Mouse (Mus musculus) C2C12 (cell line): ENCODE data around the gene Mymk. TPM values are rescaled to one million over a fixed set of nuclear protein-coding genes. Genes with fewer than 3 reads are reported as not detected.

ENCODE experiments used
- H3K27me3 ChIP-seq: one replicate; pipeline ENCODE4 v1.6.1; 2011; ENCODE audit not compliant: control insufficient read depth, insufficient read depth, insufficient read length
- H3K36me3 ChIP-seq: one replicate; pipeline ENCODE4 v1.6.1; 2011; ENCODE audit not compliant: control insufficient read depth, insufficient read depth
- H3K4me3 ChIP-seq: one replicate; pipeline ENCODE4 v1.5.1; 2011; ENCODE audit warnings: mild to moderate bottlenecking, control low read depth; ENCODE audit not compliant: poor library complexity, insufficient read depth, severe bottlenecking
- H3K79me2 ChIP-seq: one replicate; pipeline ENCODE4 v1.6.1; 2011; ENCODE audit not compliant: control insufficient read depth, insufficient read depth
- H3K79me3 ChIP-seq: one replicate; pipeline ENCODE4 v1.6.1; 2011; ENCODE audit warnings: low read depth, control low read depth
- H3ac ChIP-seq: one replicate; pipeline ENCODE3; 2011; ENCODE audit warnings: low read depth; ENCODE audit not compliant: control insufficient read depth, insufficient read length
- CEBPB ChIP-seq: IDR thresholded peaks from one replicate; pipeline ENCODE4 v1.6.1; 2011; ENCODE audit warnings: low read depth, mild to moderate bottlenecking, control low read depth, moderate library complexity
- CTCF ChIP-seq: IDR thresholded peaks from one replicate; pipeline ENCODE4 v1.5.1; 2011; ENCODE audit not compliant: control insufficient read depth, insufficient read depth, insufficient read length
- FOSL1 ChIP-seq: IDR thresholded peaks from one replicate; pipeline ENCODE4 v1.8.0; 2011; ENCODE audit warnings: mild to moderate bottlenecking, low read length; ENCODE audit not compliant: poor library complexity, insufficient read depth, severe bottlenecking
- MAX ChIP-seq: IDR thresholded peaks from one replicate; pipeline ENCODE4 v1.6.1; 2011; ENCODE audit warnings: mild to moderate bottlenecking, control low read depth
- MYOD1 ChIP-seq: IDR thresholded peaks from one replicate; pipeline ENCODE4 v1.6.1; 2011; ENCODE audit warnings: low read depth; ENCODE audit not compliant: control insufficient read depth, insufficient read length
- MYOG ChIP-seq: IDR thresholded peaks from one replicate; pipeline ENCODE4 v1.6.1; 2011; ENCODE audit not compliant: control insufficient read depth, insufficient read length; ENCODE audit errors: extremely low read depth
- USF1 ChIP-seq: IDR thresholded peaks from one replicate; pipeline ENCODE4 v1.6.1; 2011; ENCODE audit warnings: low read depth, mild to moderate bottlenecking, control low read depth, moderate library complexity
- polyA plus RNA-seq: library from polyadenylated mRNA; unstranded; fragments of >200 nt; fragmentation: generic; extraction: Trizol; gene quantifications from one replicate; pipeline ENCODE4 v1.2.1, GENCODE M21; 2012; ENCODE audit warnings: missing spikeins

Mymk gene
- polyA plus RNA-seq, 1 experiment, result 3.8 TPM

DNA sequence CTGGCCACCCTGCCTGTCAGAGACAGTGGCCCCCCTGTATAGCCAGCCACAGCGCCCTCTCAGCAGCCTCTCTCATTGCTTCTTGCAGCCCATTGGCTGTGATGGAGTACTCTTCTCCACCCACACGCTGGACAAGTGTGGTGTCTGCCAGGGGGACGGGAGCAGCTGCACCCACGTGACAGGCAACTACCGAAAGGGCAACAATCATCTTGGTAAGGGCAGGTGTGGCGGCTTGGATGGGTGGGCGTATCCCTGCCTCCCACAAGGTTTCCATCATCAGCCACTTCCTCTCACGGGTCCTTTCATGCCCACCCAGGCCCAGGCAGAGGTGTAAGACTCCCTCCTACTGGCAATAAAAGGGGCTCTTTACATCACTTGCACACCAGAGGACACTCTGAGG lies 13.0 kb upstream of the Mymk start:
- peaks cover 25% of the 10 kb centered on the region for H3K27me3 ChIP-seq
- H3K79me3 ChIP-seq, result no peaks in the 10 kb centered on the region
- no peak for TF ChIP-seq FOSL1
- TF ChIP-seq MAX, result no peak
- TF ChIP-seq USF1, result no peak
- no peaks in the 10 kb centered on the region for H3K79me2 ChIP-seq
- no peaks in the 10 kb centered on the region for H3K36me3 ChIP-seq
- H3ac ChIP-seq, result no peak overlapping the region
- no peak overlapping the region for H3K4me3 ChIP-seq

DNA sequence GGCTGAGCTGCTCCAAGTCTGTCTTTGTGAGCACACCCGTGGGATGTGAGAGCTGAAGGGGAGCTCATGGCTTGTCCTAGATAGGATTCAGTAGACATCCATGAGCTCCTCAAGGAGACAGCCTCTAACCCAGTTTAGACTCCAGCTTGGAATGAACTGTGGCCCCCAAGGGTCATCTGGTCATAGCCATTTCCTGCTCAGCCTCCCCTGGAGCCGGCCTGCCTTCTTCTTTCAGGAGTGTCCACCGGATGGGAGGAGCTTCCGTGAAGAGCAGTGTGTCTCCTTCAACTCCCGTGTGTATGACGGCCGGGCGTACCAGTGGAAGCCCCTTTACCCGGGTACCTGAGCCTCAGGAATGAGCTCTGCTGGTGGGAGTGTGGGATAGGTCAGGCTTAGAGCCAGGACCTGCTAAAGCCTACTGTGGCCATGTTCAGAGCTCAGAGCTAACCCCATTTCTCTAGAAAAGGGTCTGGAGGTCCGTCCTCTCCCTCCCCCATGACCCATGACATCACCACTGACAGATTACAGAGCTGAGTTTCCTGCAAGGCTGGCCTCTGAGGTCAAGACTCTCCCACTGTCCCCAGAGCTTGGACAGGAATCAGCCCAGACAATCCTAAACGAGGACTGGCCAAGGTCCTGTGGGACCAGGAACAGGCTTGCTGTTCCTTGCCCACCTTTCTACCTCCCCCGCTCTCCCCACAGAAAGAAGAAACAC lies 11.9 kb upstream of the Mymk start:
- H3K79me3 ChIP-seq, result no peaks in the 10 kb centered on the region
- no peaks in the 10 kb centered on the region for H3K79me2 ChIP-seq
- no peaks in the 10 kb centered on the region for H3K36me3 ChIP-seq
- TF ChIP-seq FOSL1, result no peak
- no peak for TF ChIP-seq CTCF
- TF ChIP-seq MYOD1, result no peak
- no peak for TF ChIP-seq MAX
- peaks cover 34% of the 10 kb centered on the region for H3K27me3 ChIP-seq
- no peak overlapping the region for H3K4me3 ChIP-seq
- no peak overlapping the region for H3ac ChIP-seq

DNA sequence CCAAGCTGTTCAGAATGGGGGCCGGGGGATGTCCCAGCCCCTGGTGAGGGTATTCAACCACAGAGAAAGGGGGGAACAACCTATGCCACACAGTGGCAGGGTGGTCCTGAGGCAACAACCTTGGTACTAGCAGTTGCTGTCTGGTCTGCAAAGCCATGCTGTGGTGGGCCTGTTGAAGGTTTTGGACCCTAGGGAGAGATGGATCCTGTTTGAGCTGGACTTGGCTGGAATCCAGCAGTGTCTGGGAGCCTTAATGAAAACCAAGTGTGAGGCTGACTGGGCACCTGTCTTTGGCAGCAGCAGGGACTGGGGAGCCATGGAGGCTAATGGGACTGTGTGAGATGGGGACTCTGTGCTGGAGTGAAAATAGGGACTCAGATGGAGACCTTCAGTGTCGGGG lies 7.7 kb upstream of the Mymk start:
- no peak for TF ChIP-seq CEBPB
- H3ac ChIP-seq, result no peak overlapping the region
- H3K79me3 ChIP-seq, result no peaks in the 10 kb centered on the region
- no peaks in the 10 kb centered on the region for H3K36me3 ChIP-seq
- peaks cover 35% of the 10 kb centered on the region for H3K27me3 ChIP-seq
- no peak overlapping the region for H3K4me3 ChIP-seq
- H3K79me2 ChIP-seq, result no peaks in the 10 kb centered on the region

DNA sequence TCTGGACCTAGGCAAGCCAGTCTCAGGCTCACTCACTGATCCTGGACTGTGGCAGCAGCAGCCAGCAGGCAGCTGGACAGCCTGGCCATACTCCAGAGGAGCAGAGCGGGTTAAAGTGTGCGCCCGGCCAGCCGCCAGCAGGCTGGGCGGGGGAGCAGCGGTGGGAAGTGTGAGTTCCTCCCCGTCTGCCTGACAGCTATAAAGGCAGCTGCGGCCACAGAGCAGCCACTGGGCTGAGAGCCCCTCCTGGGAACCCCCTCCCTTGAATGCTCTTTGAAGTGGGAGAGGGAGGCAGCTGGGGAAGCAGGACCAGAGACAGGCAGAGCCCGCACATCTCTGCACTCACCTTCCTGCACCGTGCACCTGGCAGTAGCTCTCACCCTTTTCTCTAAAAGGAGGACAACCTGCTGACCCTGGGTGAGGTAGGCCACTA lies 7.2 kb upstream of the Mymk start, which contains the start of gene Adamtsl2:
Gene Adamtsl2 (plus strand): TSS at position 228 of the 433 bp plus-strand sequence.
- Histone ChIP-seq H3K79me3 (no peaks in the 10 kb centered on the region), H3ac (no peak within 1 kb of the TSS), H3K79me2 (no peaks in the 10 kb centered on the region), H3K36me3 (no peaks in the 10 kb centered on the region), H3K4me3 (no peak within 1 kb of the TSS), H3K27me3 (peaks cover 37% of the 10 kb centered on the region)
- TF ChIP-seq MYOD1, result no peak
- no peak for TF ChIP-seq MYOG
- no peak for TF ChIP-seq FOSL1
- TF ChIP-seq CTCF, result no peak
- TF ChIP-seq USF1, result no peak
- no peak for TF ChIP-seq MAX
- no peak for TF ChIP-seq CEBPB

DNA sequence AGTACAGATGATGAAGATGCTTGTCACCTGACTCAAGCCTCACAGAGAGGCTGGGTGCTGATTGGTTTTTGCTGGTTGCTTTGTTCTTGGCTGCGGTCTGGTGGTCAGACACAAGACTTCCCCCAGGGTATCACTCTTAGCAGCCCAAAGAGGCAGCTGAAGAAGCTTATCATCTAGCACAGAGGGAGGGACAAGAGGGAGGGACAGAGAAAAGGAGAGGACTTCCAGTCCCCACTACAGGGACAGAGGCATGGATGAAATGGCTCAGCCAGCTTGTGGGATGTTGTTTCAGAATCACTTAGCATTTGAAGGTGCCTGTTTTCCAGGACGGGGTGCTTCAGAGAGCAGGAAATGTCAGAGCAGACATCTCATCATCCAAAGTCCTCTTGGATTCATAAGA lies 6.3 kb upstream of the Mymk start:
- H3K27me3 ChIP-seq, result peaks cover 33% of the 10 kb centered on the region
- H3K79me2 ChIP-seq, result no peaks in the 10 kb centered on the region
- no peak overlapping the region for H3K4me3 ChIP-seq
- TF ChIP-seq MAX (no peak), FOSL1 (no peak), MYOD1 (no peak), USF1 (no peak), MYOG (no peak), CEBPB (no peak), CTCF (no peak)
- H3ac ChIP-seq, result no peak overlapping the region
- H3K36me3 ChIP-seq, result no peaks in the 10 kb centered on the region
- H3K79me3 ChIP-seq, result no peaks in the 10 kb centered on the region

DNA sequence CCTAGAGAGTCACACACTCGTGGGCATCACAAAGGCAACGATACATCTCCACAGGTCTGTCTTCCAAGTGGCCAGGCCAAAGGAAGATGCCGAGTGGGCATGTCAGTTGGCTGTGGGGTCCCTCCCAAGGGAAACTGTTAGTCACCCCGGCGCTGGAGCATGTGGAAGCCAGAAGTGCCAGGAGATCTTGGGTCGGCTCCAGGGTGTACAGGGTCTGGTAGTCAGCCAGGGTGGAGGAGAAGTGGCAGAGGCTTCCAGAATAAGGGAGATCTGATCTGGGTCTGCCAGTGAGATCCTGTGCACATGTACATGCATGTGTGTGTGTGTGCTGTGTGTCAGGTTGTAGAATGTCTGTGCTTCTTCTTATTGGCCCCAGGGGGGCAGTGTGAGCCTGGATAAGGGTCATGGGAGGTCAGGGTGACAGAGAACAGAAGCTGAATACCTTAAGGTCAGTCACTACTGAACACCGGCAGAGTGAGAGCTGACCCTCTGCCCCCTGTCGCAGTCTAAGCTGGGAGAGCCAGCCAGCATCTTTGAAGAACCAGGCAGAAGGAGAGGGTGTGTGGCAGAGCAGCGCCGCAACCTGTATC lies 5.8 kb upstream of the Mymk start:
- Histone ChIP-seq H3K36me3 (no peaks in the 10 kb centered on the region), H3K79me3 (no peaks in the 10 kb centered on the region), H3K27me3 (peaks cover 27% of the 10 kb centered on the region), H3K79me2 (no peaks in the 10 kb centered on the region), H3K4me3 (no peak overlapping the region), H3ac (no peak overlapping the region)
- TF ChIP-seq USF1 (no peak), MYOG (no peak), FOSL1 (no peak), CEBPB (no peak)
